Mouse (Mus musculus): Measurements from ENCODE around the gene Prickle4. TPM values are rescaled to one million over a fixed set of nuclear protein-coding genes. Genes with fewer than 3 reads are reported as not detected.
"Not testable (repeated sequence)": the region's sequence is repeated elsewhere in the genome, so short reads cannot be mapped to it uniquely, and the experiment has no call there.

The Prickle4 gene
- polyA plus RNA-seq, 1 experiment from 2014 or later: 0.44 TPM

DNA sequence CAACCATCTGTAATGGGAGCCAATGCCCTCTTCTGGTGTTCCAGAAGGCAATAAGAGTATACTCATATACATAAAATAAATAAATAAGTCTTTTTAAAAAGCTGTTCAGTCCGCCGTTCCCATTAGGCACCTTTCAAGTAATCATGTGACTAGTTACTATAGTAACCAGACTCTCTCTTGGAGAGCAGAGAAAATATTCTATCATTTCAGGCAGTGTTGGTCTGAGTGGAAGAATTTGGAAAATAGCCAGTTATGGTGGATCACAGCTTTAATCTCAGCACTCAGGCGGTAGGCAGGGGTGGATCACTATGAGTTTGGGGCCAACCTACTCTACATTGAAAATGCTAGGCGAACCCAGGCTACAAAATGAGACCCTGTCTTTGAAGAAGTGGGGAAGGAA lies 25.4 kb downstream of the Prickle4 start:
- Histone ChIP-seq H3K4me2 (no peak overlapping the region), H3K36me3 (ENCODE audit: control insufficient read depth, insufficient read depth, low read length) (no peaks in the 10 kb centered on the region), H3K9ac (ENCODE audit: low read depth, low read length) (no peak overlapping the region), H3K4me3 (ENCODE audit: low read depth, low read length) (no peak overlapping the region), H3K9me3 (ENCODE audit: control insufficient read depth, low read length) (no peaks in the 10 kb centered on the region), H3K27me3 (replicated peaks; ENCODE audit: control insufficient read depth, insufficient read depth, low read length) (peaks cover 20% of the 10 kb centered on the region), H3K27ac (ENCODE audit: low read depth, low read length) (no peak overlapping the region), H3K4me1 (replicated peaks; ENCODE audit: control insufficient read depth, insufficient read depth, low read length) (peaks cover 4% of the 10 kb centered on the region)
- WGBS: 86% methylated on average over 4 of the region's 4 CpGs
- no peak for ATAC-seq (replicated peaks; ENCODE audit: low FRiP score)
- no peak for DNase-seq (ENCODE audit: low spot score)

GRCm38 (mm10) chr17:47664474-47664873 lies 30.1 kb downstream of the Prickle4 start:
- no peak overlapping the region for H3K27ac ChIP-seq (ENCODE audit: low read depth, low read length)

DNA sequence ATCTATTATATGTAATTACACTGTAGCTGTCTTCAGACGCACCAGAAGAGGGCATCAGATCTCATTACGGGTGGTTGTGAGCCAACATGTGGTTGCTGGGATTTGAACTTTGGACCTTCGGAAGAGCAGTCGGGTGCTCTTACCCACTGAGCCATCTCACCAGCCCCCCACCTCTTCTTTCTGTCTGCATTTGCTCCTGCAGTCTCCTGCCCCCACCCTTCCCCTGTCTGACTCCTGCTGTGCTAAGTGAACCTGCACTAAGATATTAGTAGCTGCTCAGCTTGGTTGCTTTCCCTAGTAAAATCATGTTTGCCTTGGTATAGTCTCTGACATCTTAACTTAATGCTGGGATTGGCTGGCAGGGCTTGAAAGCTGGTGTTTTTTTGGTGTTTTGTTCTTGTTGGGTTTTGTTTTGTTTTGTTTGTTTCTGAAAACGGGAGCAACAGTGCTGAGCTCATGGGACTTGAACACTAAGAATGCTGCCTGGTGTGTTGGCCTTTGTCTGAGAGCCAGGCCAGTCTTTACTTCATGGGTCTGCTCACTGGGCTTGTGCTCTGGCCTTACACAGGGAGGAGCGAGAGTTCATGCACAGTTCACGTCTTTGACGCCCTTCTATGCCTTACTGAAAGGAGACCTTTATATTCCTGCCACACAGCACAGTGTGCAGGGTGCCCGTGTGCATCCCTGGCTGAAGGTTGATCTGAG lies 31.4 kb downstream of the Prickle4 start:
- no peak overlapping the region for H3K9ac ChIP-seq (ENCODE audit: low read depth, low read length)
- no peak for ATAC-seq (replicated peaks; ENCODE audit: low FRiP score)
- no peak overlapping the region for H3K4me2 ChIP-seq
- no peaks in the 10 kb centered on the region for H3K4me1 ChIP-seq (replicated peaks; ENCODE audit: control insufficient read depth, insufficient read depth, low read length)
- 82% methylated on average over 9 of the region's 9 CpGs for WGBS
- no peaks in the 10 kb centered on the region for H3K36me3 ChIP-seq (ENCODE audit: control insufficient read depth, insufficient read depth, low read length)
- no peak for DNase-seq (ENCODE audit: low spot score)
- H3K27ac ChIP-seq (ENCODE audit: low read depth, low read length): no peak overlapping the region
- H3K9me3 ChIP-seq (ENCODE audit: control insufficient read depth, low read length): no peaks in the 10 kb centered on the region
- no peak overlapping the region for H3K4me3 ChIP-seq (ENCODE audit: low read depth, low read length)
- no peaks in the 10 kb centered on the region for H3K27me3 ChIP-seq (replicated peaks; ENCODE audit: control insufficient read depth, insufficient read depth, low read length)

More at GRCm38 (mm10) chr17:47664474-47664873, 30.1 kb downstream of the Prickle4 start:
- H3K27me3 ChIP-seq (replicated peaks; ENCODE audit: control insufficient read depth, insufficient read depth, low read length): no peaks in the 10 kb centered on the region
- H3K4me3 ChIP-seq (ENCODE audit: low read depth, low read length): no peak overlapping the region
- WGBS: 81% methylated on average over 7 of the region's 7 CpGs
- H3K4me2 ChIP-seq: no peak overlapping the region
- no peaks in the 10 kb centered on the region for H3K36me3 ChIP-seq (ENCODE audit: control insufficient read depth, insufficient read depth, low read length)
- DNase-seq (ENCODE audit: low spot score) (no peak), ATAC-seq (replicated peaks; ENCODE audit: low FRiP score) (no peak)
- H3K9ac ChIP-seq (ENCODE audit: low read depth, low read length): no peak overlapping the region
- no peaks in the 10 kb centered on the region for H3K4me1 ChIP-seq (replicated peaks; ENCODE audit: control insufficient read depth, insufficient read depth, low read length)
- no peaks in the 10 kb centered on the region for H3K9me3 ChIP-seq (ENCODE audit: control insufficient read depth, low read length)

DNA sequence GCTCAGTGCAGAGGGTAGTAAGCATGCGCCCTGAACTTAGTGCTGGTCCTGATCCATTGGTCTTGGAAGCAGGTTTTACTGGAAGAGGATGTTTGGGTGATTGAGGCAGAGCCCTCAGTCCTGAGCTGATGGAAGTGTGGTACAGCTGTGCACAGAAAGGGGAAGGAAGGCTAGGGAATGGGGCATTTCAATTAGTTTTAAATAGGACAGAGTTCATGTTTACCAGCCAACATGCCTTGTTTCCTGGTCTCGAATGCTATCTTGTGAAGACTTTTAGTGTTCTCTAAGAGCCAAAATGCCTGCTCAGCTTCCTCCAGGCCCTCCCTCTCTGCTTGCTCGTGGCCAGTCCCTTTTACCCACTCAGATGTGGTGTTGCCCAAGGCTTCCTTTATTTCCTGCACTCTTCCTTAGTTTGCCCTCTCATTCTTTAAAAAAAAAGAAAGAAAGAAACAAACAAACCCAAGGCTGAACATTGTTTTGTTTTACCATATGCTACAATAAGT lies 35.7 kb downstream of the Prickle4 start:
- no peak overlapping the region for H3K27ac ChIP-seq (ENCODE audit: low read depth, low read length)
- no peak overlapping the region for H3K4me2 ChIP-seq
- 60% methylated on average over 3 of the region's 3 CpGs for WGBS
- ATAC-seq (replicated peaks; ENCODE audit: low FRiP score): no peak
- DNase-seq (ENCODE audit: low spot score): no peak
- H3K9me3 ChIP-seq (ENCODE audit: control insufficient read depth, low read length): no peaks in the 10 kb centered on the region
- H3K36me3 ChIP-seq (ENCODE audit: control insufficient read depth, insufficient read depth, low read length): no peaks in the 10 kb centered on the region
- no peaks in the 10 kb centered on the region for H3K27me3 ChIP-seq (replicated peaks; ENCODE audit: control insufficient read depth, insufficient read depth, low read length)
- no peaks in the 10 kb centered on the region for H3K4me1 ChIP-seq (replicated peaks; ENCODE audit: control insufficient read depth, insufficient read depth, low read length)
- no peak overlapping the region for H3K4me3 ChIP-seq (ENCODE audit: low read depth, low read length)
- no peak overlapping the region for H3K9ac ChIP-seq (ENCODE audit: low read depth, low read length)

DNA sequence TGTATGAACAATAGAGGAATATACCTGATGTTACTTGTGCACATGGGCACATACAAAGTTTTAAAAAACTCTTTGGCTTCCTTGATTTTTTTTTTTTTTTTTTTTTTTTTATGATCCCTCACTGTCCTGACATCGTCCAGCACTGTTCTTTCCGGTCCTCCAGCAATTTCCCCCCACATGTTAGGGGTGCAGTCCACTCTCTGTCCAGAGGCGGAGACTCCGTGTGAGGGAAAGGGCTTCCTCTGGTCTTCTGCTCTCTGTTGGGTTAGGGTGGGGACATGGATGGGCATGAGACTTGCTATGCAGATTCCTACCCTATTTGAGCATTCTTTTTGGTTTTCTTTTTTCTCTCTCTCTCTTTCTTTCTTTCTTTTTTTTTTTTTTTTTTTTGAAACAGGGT lies 36.6 kb downstream of the Prickle4 start:
- no peaks in the 10 kb centered on the region for H3K27me3 ChIP-seq (replicated peaks; ENCODE audit: control insufficient read depth, insufficient read depth, low read length)
- 80% methylated on average over 4 of the region's 4 CpGs for WGBS
- no peak overlapping the region for H3K4me3 ChIP-seq (ENCODE audit: low read depth, low read length)
- H3K4me1 ChIP-seq (replicated peaks; ENCODE audit: control insufficient read depth, insufficient read depth, low read length): no peaks in the 10 kb centered on the region
- no peak for ATAC-seq (replicated peaks; ENCODE audit: low FRiP score)
- H3K36me3 ChIP-seq (ENCODE audit: control insufficient read depth, insufficient read depth, low read length): no peaks in the 10 kb centered on the region
- H3K4me2 ChIP-seq: no peak overlapping the region
- H3K27ac ChIP-seq (ENCODE audit: low read depth, low read length): no peak overlapping the region
- H3K9ac ChIP-seq (ENCODE audit: low read depth, low read length): no peak overlapping the region
- no peak for DNase-seq (ENCODE audit: low spot score)
- no peaks in the 10 kb centered on the region for H3K9me3 ChIP-seq (ENCODE audit: control insufficient read depth, low read length)

DNA sequence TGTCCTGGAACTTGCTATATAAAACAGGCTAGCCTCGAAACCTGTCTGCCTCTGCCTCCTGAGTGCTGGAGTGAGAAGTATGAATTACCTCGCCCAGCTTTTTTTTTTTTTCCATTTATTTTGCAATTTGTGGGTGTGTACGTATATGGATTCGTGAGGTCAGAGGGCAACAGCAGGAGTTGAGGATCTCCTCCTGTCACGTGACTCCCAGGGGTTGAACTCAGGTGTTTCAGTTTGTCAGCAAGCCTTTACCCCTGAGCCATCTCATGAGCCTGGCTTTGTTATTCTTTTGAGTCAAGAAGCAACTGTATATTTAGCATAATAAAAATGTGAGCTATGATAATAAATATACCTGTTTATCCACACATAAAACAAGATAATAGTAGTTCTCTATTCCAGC lies 38.8 kb downstream of the Prickle4 start:
- Histone ChIP-seq H3K4me1 (replicated peaks; ENCODE audit: control insufficient read depth, insufficient read depth, low read length) (no peaks in the 10 kb centered on the region), H3K4me2 (no peak overlapping the region), H3K27ac (ENCODE audit: low read depth, low read length) (no peak overlapping the region), H3K4me3 (ENCODE audit: low read depth, low read length) (no peak overlapping the region), H3K9me3 (ENCODE audit: control insufficient read depth, low read length) (no peaks in the 10 kb centered on the region), H3K27me3 (replicated peaks; ENCODE audit: control insufficient read depth, insufficient read depth, low read length) (no peaks in the 10 kb centered on the region), H3K9ac (ENCODE audit: low read depth, low read length) (no peak overlapping the region), H3K36me3 (ENCODE audit: control insufficient read depth, insufficient read depth, low read length) (no peaks in the 10 kb centered on the region)
- ATAC-seq (replicated peaks; ENCODE audit: low FRiP score): no peak
- 83% methylated on average over 5 of the region's 5 CpGs for WGBS
- no peak for DNase-seq (ENCODE audit: low spot score)

- 93% methylated on average over 8 of the region's 8 CpGs for WGBS
- not testable (repeated sequence) for H3K9ac ChIP-seq (ENCODE audit: low read depth, low read length); H3K4me1 ChIP-seq (replicated peaks; ENCODE audit: control insufficient read depth, insufficient read depth, low read length); H3K36me3 ChIP-seq (ENCODE audit: control insufficient read depth, insufficient read depth, low read length); H3K9me3 ChIP-seq (ENCODE audit: control insufficient read depth, low read length); ATAC-seq (replicated peaks; ENCODE audit: low FRiP score); H3K4me2 ChIP-seq; DNase-seq (ENCODE audit: low spot score); H3K27ac ChIP-seq (ENCODE audit: low read depth, low read length); H3K27me3 ChIP-seq (replicated peaks; ENCODE audit: control insufficient read depth, insufficient read depth, low read length); H3K4me3 ChIP-seq (ENCODE audit: low read depth, low read length)
Observed at GRCm38 (mm10) chr17:47654346-47654745, 40.2 kb downstream of the Prickle4 start.

- DNase-seq (ENCODE audit: low spot score) (no peak), ATAC-seq (replicated peaks; ENCODE audit: low FRiP score) (no peak)
- no peaks in the 10 kb centered on the region for H3K27me3 ChIP-seq (replicated peaks; ENCODE audit: control insufficient read depth, insufficient read depth, low read length)
- no peaks in the 10 kb centered on the region for H3K9me3 ChIP-seq (ENCODE audit: control insufficient read depth, low read length)
- H3K4me3 ChIP-seq (ENCODE audit: low read depth, low read length): no peak overlapping the region
- 82% methylated on average over 2 of the region's 2 CpGs for WGBS
- no peak overlapping the region for H3K27ac ChIP-seq (ENCODE audit: low read depth, low read length)
- H3K4me1 ChIP-seq (replicated peaks; ENCODE audit: control insufficient read depth, insufficient read depth, low read length): 0 out of 2 replicates have a peak, but pooled peaks cover 3% of the 10 kb centered on the region
- H3K36me3 ChIP-seq (ENCODE audit: control insufficient read depth, insufficient read depth, low read length): no peaks in the 10 kb centered on the region
- no peak overlapping the region for H3K4me2 ChIP-seq
- H3K9ac ChIP-seq (ENCODE audit: low read depth, low read length): no peak overlapping the region
Observed at GRCm38 (mm10) chr17:47651953-47652352, 42.6 kb downstream of the Prickle4 start.

DNA sequence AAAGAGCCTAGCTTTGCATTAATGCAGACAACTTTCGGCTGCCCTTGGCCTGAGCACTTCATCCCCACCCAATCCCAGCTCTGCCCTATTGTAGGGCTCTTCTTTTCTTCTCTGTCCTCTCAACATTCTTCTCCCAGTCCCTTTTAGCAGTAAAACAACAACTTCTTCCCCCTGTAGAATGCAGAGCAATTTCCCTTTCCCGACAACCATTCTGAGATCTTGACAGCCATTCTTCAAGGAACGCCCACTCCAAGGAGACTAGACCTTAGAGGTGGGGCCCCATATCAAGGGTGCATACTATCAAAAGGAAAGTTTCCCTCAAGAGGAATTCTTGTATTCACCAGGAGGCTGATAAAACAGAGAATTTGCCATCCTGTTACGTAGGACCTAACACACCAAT lies 45.6 kb downstream of the Prickle4 start:
- 69% methylated on average over 4 of the region's 4 CpGs for WGBS
- ATAC-seq (replicated peaks; ENCODE audit: low FRiP score) (no peak), DNase-seq (ENCODE audit: low spot score) (no peak)
- H3K4me1 ChIP-seq (replicated peaks; ENCODE audit: control insufficient read depth, insufficient read depth, low read length): 0 out of 2 replicates have a peak, but pooled peaks cover 3% of the 10 kb centered on the region
- no peaks in the 10 kb centered on the region for H3K36me3 ChIP-seq (ENCODE audit: control insufficient read depth, insufficient read depth, low read length)
- no peaks in the 10 kb centered on the region for H3K27me3 ChIP-seq (replicated peaks; ENCODE audit: control insufficient read depth, insufficient read depth, low read length)
- H3K4me3 ChIP-seq (ENCODE audit: low read depth, low read length): no peak overlapping the region
- H3K4me2 ChIP-seq: no peak overlapping the region
- H3K27ac ChIP-seq (ENCODE audit: low read depth, low read length): no peak overlapping the region
- no peaks in the 10 kb centered on the region for H3K9me3 ChIP-seq (ENCODE audit: control insufficient read depth, low read length)
- no peak overlapping the region for H3K9ac ChIP-seq (ENCODE audit: low read depth, low read length)

Measured in liver, embryonic 11.5 days (tissue).